Mouse (Mus musculus) hindbrain, embryonic 11.5 days (tissue): ENCODE results near the gene Trio. TPM values are rescaled to one million over a fixed set of nuclear protein-coding genes. Genes with fewer than 3 reads are reported as not detected.

Source experiments
- ATAC-seq: fragments of 200-750 bp; cut with Nextera tagmentation; 2 replicates; pipeline ENCODE4 v1.8.0; 2017; ENCODE audit warnings: mild to moderate bottlenecking, moderate TSS enrichment, moderate library complexity; ENCODE audit not compliant: low FRiP score
- DNase-seq: peaks from one replicate; pipeline ENCODE4 v3.0.0-alpha.2; 2015; ENCODE audit warnings: low spot score
- H3K27ac ChIP-seq: fragments of 300-500 bp; sonication (generic); 2 replicates; pipeline ENCODE4 v1.5.1; 2014; ENCODE audit warnings: mild to moderate bottlenecking, low read depth, low read length
- H3K27me3 ChIP-seq: fragments of 300-500 bp; sonication (generic); 2 replicates; pipeline ENCODE4 v1.6.1; 2014; ENCODE audit warnings: mild to moderate bottlenecking, low read length, moderate library complexity, mixed read lengths; ENCODE audit not compliant: control insufficient read depth, insufficient read depth
- H3K36me3 ChIP-seq: fragments of 300-500 bp; sonication (generic); 2 replicates; pipeline ENCODE4 v1.6.1; 2014; ENCODE audit warnings: mild to moderate bottlenecking, low read length, moderate library complexity, mixed read lengths; ENCODE audit not compliant: control insufficient read depth, insufficient read depth
- H3K4me1 ChIP-seq: fragments of 300-500 bp; sonication (generic); replicated peaks from 2 replicates; pipeline ENCODE4 v1.6.1; 2014; ENCODE audit warnings: low read length, mixed read lengths; ENCODE audit not compliant: control insufficient read depth, insufficient read depth
- H3K4me2 ChIP-seq: fragments of 300-500 bp; sonication (generic); replicated peaks from 2 replicates; pipeline ENCODE4 v1.6.1; 2014; ENCODE audit warnings: mild to moderate bottlenecking, low read depth, low read length
- H3K4me3 ChIP-seq: fragments of 300-500 bp; sonication (generic); 2 replicates; pipeline ENCODE4 v1.5.1; 2014; ENCODE audit warnings: low read depth, low read length
- H3K9ac ChIP-seq: fragments of 300-500 bp; sonication (generic); 2 replicates; pipeline ENCODE4 v1.6.1; 2014; ENCODE audit warnings: low read depth, low read length
- H3K9me3 ChIP-seq: fragments of 300-500 bp; sonication (generic); 2 replicates; pipeline ENCODE4 v1.6.1; 2016; ENCODE audit warnings: low read length; ENCODE audit not compliant: control insufficient read depth
- WGBS: fragments of 180-500 bp; shearing (Covaris S2); extraction: QIAGEN DNeasy Blood & Tissue Kit; methylation state at CpG from one replicate; pipeline ENCODE4 v1.1.7; 2014; 5-methylcytosine and 5-hydroxymethylcytosine counted together
- polyA plus RNA-seq: library from polyadenylated mRNA; unstranded; fragments of >200 nt; fragmentation: Nextera tagmentation; extraction: Ambion mirVana; gene quantifications from 2 replicates; pipeline ENCODE4 v1.2.1, GENCODE M21; 2014

Gene Trio
- polyA plus RNA-seq, 1 experiment from 2014 or later, result 49.8 TPM

GRCm38 (mm10) chr15:27920751-27921150 is 104.9 kb downstream of the Trio start:
- H3K4me3 ChIP-seq, result no peak overlapping the region
- no peak overlapping the region for H3K4me2 ChIP-seq
- H3K36me3 ChIP-seq, result no peaks in the 10 kb centered on the region
- H3K27ac ChIP-seq, result no peak overlapping the region
- ATAC-seq (no peak), DNase-seq (no peak)
- no peak overlapping the region for H3K9ac ChIP-seq
- WGBS, result 70% methylated on average over 3 of the region's 3 CpGs
- no peaks in the 10 kb centered on the region for H3K9me3 ChIP-seq
- no peaks in the 10 kb centered on the region for H3K27me3 ChIP-seq
- peaks cover 13% of the 10 kb centered on the region for H3K4me1 ChIP-seq

- Histone ChIP-seq H3K4me3 (no peak overlapping the region), H3K4me1 (peaks cover 7% of the 10 kb centered on the region; the same call in 1 of the 2 replicates), H3K36me3 (no peaks in the 10 kb centered on the region), H3K9ac (no peak overlapping the region), H3K27ac (no peak overlapping the region), H3K4me2 (no peak overlapping the region), H3K27me3 (no peaks in the 10 kb centered on the region), H3K9me3 (no peaks in the 10 kb centered on the region)
- WGBS, result 28% methylated on average over 5 of the region's 5 CpGs
- DNase-seq (peak; percentile 71), ATAC-seq (peak; percentile 72)
These were observed 106.1 kb downstream of the Trio start for GRCm38 (mm10) chr15:27919540-27919939.

- no peaks in the 10 kb centered on the region for H3K27me3 ChIP-seq
- WGBS, result 87% methylated on average over 9 of the region's 9 CpGs
- no peak overlapping the region for H3K4me3 ChIP-seq
- no peak for ATAC-seq
- no peak overlapping the region for H3K27ac ChIP-seq
- H3K4me1 ChIP-seq, result peaks cover 7% of the 10 kb centered on the region; the same call in 1 of the 2 replicates
- DNase-seq, result no peak
- H3K36me3 ChIP-seq, result no peaks in the 10 kb centered on the region
- H3K9ac ChIP-seq, result no peak overlapping the region
- H3K4me2 ChIP-seq, result no peak overlapping the region
- H3K9me3 ChIP-seq, result no peaks in the 10 kb centered on the region
These were observed 106.8 kb downstream of the Trio start for GRCm38 (mm10) chr15:27918798-27919197.

GRCm38 (mm10) chr15:27916204-27916603 is 109.4 kb downstream of the Trio start:
- H3K4me3 ChIP-seq, result no peak overlapping the region
- DNase-seq (no peak), ATAC-seq (no peak)
- H3K4me2 ChIP-seq, result no peak overlapping the region
- no peak overlapping the region for H3K27ac ChIP-seq
- H3K36me3 ChIP-seq, result no peaks in the 10 kb centered on the region
- H3K9me3 ChIP-seq, result no peaks in the 10 kb centered on the region
- WGBS, result 65% methylated on average over 4 of the region's 4 CpGs
- no peak overlapping the region for H3K9ac ChIP-seq
- H3K27me3 ChIP-seq, result no peaks in the 10 kb centered on the region
- H3K4me1 ChIP-seq, result 0 out of 2 replicates have a peak, but pooled peaks cover 2% of the 10 kb centered on the region

GRCm38 (mm10) chr15:27913013-27913412 is 112.6 kb downstream of the Trio start:
- 73% methylated on average over 3 of the region's 3 CpGs for WGBS
- Histone ChIP-seq H3K9me3 (no peaks in the 10 kb centered on the region), H3K27me3 (no peaks in the 10 kb centered on the region), H3K4me2 (no peak overlapping the region), H3K9ac (no peak overlapping the region), H3K36me3 (no peaks in the 10 kb centered on the region), H3K4me1 (no peaks in the 10 kb centered on the region), H3K27ac (no peak overlapping the region), H3K4me3 (no peak overlapping the region)
- ATAC-seq (no peak), DNase-seq (no peak)

GRCm38 (mm10) chr15:27911196-27911595 is 114.5 kb downstream of the Trio start:
- Histone ChIP-seq H3K36me3 (no peaks in the 10 kb centered on the region), H3K4me3 (no peak overlapping the region)
- WGBS, result 90% methylated on average over 9 of the region's 9 CpGs

GRCm38 (mm10) chr15:27910179-27910578 is 115.5 kb downstream of the Trio start:
- H3K9ac ChIP-seq, result no peak overlapping the region
- H3K4me2 ChIP-seq, result no peak overlapping the region
- H3K4me3 ChIP-seq, result no peak overlapping the region
- H3K4me1 ChIP-seq, result no peaks in the 10 kb centered on the region
- 82% methylated on average over 7 of the region's 7 CpGs for WGBS
- no peaks in the 10 kb centered on the region for H3K36me3 ChIP-seq
- no peak overlapping the region for H3K27ac ChIP-seq
- no peaks in the 10 kb centered on the region for H3K27me3 ChIP-seq
- no peaks in the 10 kb centered on the region for H3K9me3 ChIP-seq
- DNase-seq (no peak), ATAC-seq (no peak)

More at GRCm38 (mm10) chr15:27911196-27911595, 114.5 kb downstream of the Trio start:
- Histone ChIP-seq H3K9ac (no peak overlapping the region), H3K27ac (no peak overlapping the region), H3K27me3 (no peaks in the 10 kb centered on the region), H3K4me1 (no peaks in the 10 kb centered on the region), H3K4me2 (no peak overlapping the region), H3K9me3 (no peaks in the 10 kb centered on the region)
- ATAC-seq (no peak), DNase-seq (no peak)

GRCm38 (mm10) chr15:27907649-27908048 is 118.0 kb downstream of the Trio start:
- no peak overlapping the region for H3K27ac ChIP-seq
- H3K4me3 ChIP-seq, result no peak overlapping the region
- no peak overlapping the region for H3K4me2 ChIP-seq
- H3K36me3 ChIP-seq, result no peaks in the 10 kb centered on the region
- DNase-seq, result no peak
- WGBS, result 60% methylated on average over 5 of the region's 5 CpGs
- H3K27me3 ChIP-seq, result no peaks in the 10 kb centered on the region
- no peaks in the 10 kb centered on the region for H3K4me1 ChIP-seq
- no peak for ATAC-seq
- H3K9me3 ChIP-seq, result no peaks in the 10 kb centered on the region
- no peak overlapping the region for H3K9ac ChIP-seq

- Histone ChIP-seq H3K4me2 (no peak overlapping the region), H3K27me3 (no peaks in the 10 kb centered on the region), H3K36me3 (no peaks in the 10 kb centered on the region), H3K4me3 (no peak overlapping the region), H3K4me1 (peaks cover 2% of the 10 kb centered on the region; the same call in 1 of the 2 replicates), H3K9ac (no peak overlapping the region), H3K9me3 (no peaks in the 10 kb centered on the region), H3K27ac (no peak overlapping the region)
- WGBS, result 83% methylated on average over 4 of the region's 4 CpGs
- DNase-seq, result no peak
- no peak for ATAC-seq
These were observed 119.2 kb downstream of the Trio start for GRCm38 (mm10) chr15:27906409-27906808.
